Mouse (Mus musculus): ENCODE measurements around the gene Olfr1380. TPM values are rescaled to one million over a fixed set of nuclear protein-coding genes. Genes with fewer than 3 reads are reported as not detected.
"Not testable (repeated sequence)": the region's sequence is repeated elsewhere in the genome, so short reads cannot be mapped to it uniquely, and the experiment has no call there.

Olfr1380 gene
- not detected in 2 replicates for polyA plus RNA-seq (2012; rRNA removed)

- DNase-seq (ENCODE audit: low spot score) = not testable (repeated sequence)
Observed at GRCm38 (mm10) chr11:49556578-49556977, at the start of gene Olfr1380. Gene Olfr1380 (plus strand): TSS chr11:49556878.

- no peak for DNase-seq (ENCODE audit: low spot score)
Observed at GRCm38 (mm10) chr11:49518086-49518485, 38.6 kb upstream of the Olfr1380 start.

- no peak for DNase-seq (ENCODE audit: low spot score)
Observed at GRCm38 (mm10) chr11:49519348-49519747, 37.3 kb upstream of the Olfr1380 start, which contains the start of gene Olfr1383. Gene Olfr1383 (plus strand): TSS chr11:49519648.

DNA sequence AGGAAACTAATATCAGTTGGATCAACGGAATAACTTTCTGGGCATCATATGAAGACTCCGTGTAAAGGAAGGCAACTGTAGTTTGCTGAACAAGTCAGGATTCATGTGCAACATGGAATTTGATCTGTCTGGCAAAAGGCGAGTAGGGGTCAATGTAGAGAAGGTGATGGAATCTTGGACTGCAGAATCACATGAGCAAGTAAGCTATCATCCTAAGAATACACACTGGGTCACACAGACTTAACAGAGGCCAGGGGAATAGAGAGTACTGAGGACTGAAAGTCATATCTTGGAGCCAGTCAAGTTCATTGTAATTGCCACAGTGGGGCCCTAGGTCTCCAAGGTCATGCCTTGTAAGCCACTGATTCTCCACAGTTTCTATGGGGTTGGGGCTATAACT, 28.7 kb upstream of the Olfr1380 start, which contains the start of gene Olfr1382:
Gene Olfr1382, plus strand, starts transcription at position 301 of the 400 bp plus-strand sequence.
- no peak for DNase-seq (ENCODE audit: low spot score)

GRCm38 (mm10) chr11:49532761-49533160, 23.9 kb upstream of the Olfr1380 start:
- DNase-seq (ENCODE audit: low spot score) = no peak

DNA sequence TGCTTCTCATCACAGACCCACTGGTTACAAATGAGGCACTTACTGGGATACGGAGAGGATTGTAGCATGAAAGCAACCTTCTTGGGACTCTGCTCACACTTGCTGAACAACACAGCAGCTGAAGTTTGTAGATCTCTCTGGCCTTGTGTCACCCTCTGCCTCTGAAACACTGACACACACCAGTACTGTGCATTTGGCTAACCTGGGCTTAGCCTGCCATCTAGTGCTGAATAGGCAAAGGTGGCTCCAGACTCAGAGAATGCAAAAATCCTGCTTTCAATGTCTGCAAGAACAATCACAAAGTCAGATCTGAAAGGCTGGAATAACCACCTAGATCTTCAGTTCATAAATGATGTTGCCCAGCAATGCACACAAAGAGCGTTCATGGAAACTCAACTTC, 20.0 kb upstream of the Olfr1380 start:
- DNase-seq (ENCODE audit: low spot score) = not testable (repeated sequence)

GRCm38 (mm10) chr11:49543149-49543548, 13.5 kb upstream of the Olfr1380 start, which contains the start of gene Olfr1381:
Gene Olfr1381 (plus strand): TSS chr11:49543449.
- not testable (repeated sequence) for DNase-seq (ENCODE audit: low spot score)

DNA sequence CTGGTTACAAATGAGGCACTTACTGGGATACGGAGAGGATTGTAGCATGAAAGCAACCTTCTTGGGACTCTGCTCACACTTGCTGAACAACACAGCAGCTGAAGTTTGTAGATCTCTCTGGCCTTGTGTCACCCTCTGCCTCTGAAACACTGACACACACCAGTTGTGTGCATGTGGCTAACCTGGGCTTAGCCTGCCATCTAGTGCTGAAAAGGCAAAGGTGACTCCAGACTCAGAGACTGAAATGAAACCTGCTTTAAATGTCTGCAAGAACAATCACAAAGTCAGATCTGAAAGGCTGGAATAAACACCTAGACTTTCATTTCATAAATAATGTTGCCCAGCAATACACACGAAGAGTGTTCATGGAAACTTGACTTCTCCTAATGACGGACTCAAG, 2.6 kb upstream of the Olfr1380 start:
- DNase-seq (ENCODE audit: low spot score) = not testable (repeated sequence)

- DNase-seq (ENCODE audit: low spot score) = not testable (repeated sequence)
Observed at GRCm38 (mm10) chr11:49575054-49575453, 18.4 kb downstream of the Olfr1380 start.

DNA sequence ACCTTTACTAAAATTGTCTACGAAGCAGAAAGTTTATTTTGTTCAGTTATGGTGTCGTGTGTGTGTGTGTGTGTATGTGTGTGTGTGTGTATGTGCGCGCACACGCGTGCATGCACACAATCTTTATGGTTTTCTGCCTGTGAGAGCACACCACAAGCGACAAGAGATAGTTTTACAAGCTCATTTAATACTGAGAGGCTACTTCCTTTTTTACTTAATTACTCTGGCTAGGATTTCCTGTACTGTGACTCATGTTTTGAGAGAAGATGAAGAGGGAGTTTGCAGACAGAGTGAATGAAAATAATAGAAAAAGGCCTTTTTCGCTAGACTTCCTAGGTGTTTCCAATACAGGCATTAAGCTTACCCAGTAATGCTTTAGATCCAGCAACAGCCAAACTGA, 23.8 kb downstream of the Olfr1380 start:
- not testable (repeated sequence) for DNase-seq (ENCODE audit: low spot score)

GRCm38 (mm10) chr11:49590213-49590612, 33.5 kb downstream of the Olfr1380 start:
- no peak for DNase-seq (ENCODE audit: low spot score)

DNA sequence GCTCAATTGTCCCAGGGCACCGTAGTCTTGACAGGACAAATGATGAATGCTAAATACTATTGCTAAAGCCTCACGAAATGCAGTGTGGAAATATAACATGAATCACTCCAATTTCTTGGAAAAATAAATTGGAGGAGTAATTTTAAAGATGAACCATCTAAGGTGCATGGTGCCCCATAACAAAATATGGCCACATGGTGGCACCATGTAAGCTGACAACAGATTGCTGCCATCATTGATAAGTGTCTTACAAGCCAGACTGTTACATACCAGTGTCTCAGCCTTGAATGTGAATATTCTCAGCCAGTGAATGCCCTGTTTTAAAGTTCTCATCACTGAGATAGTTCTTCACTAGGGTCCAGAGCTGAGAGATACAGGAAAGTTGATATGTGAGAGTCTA, 40.5 kb downstream of the Olfr1380 start:
- DNase-seq (ENCODE audit: low spot score) = not testable (repeated sequence)

GRCm38 (mm10) chr11:49608306-49608705, 51.6 kb downstream of the Olfr1380 start:
- not testable (repeated sequence) for DNase-seq (ENCODE audit: low spot score)

DNA sequence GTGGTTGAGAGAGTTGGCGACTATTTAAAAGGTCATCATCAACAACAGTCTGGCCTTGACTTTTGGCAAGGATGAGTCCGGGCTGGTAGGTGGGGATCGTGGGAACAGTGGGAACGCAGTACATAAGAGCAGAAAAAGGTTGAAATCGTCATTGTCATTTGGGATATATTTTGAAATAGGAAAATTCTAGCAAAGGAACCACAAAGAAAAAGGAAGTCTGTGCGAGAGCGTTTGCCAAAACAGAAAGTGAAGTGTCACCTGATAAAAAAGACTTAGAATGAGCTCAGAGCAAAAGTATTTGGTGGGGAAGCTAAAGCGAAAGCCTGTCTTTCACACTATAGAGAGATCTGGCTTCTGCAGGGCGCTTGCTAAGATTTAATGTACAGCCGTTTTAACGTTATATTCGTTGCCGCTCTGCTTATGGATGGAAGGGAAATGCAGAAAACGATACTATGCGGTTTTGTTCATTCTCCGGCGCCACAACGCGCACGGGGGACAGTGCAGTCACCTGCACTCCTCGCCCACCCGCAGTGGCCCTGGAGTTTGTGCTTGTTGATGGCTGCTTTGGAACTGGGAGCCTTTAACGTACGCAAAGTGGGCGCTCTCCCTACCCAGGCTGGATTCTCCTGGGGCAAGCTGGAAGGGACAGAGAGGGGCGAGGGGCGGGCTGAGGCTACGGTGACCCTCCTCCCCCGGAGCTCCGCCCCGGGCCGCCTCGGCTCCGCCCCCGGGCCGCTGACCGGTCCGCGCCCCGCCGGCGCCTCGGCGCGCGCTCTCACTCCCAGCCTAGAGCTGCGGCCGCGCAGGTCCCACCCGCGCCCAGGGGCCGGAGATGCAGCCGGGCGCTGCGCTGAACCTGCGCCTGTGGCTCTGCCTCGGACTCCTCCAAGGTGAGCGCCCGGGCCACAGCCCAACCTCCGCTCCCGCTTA, 52.5 kb downstream of the Olfr1380 start, which contains the start of gene Flt4:
Gene Flt4, plus strand, starts transcription at position 326 of the 930 bp plus-strand sequence.
- not testable (repeated sequence) for DNase-seq (ENCODE audit: low spot score)

GRCm38 (mm10) chr11:49609868-49610824, 53.5 kb downstream of the Olfr1380 start:
- DNase-seq (ENCODE audit: low spot score) = not testable (repeated sequence)

DNA sequence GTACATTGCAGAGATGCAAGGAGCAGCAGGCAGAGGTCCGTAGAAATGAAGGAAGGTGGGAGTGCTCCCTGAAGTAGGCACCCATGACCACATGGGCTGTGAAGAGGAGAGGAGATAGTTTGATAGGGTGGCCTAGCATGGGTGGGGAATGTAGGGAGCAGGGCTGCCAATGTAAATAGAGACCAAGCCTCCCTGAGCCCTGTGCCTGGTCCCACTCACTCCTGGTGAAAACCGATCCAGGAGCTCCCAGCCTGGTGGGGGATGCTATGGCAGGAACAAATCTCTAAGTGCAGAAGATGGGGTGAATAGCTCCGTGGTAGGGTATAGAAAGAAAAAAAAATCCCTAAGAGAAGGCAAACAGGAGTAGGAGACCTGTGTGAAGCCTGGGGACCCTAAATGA, 54.7 kb downstream of the Olfr1380 start:
- not testable (repeated sequence) for DNase-seq (ENCODE audit: low spot score)

GRCm38 (mm10) chr11:49612154-49612553, 55.5 kb downstream of the Olfr1380 start:
- DNase-seq (ENCODE audit: low spot score) = no peak

DNA sequence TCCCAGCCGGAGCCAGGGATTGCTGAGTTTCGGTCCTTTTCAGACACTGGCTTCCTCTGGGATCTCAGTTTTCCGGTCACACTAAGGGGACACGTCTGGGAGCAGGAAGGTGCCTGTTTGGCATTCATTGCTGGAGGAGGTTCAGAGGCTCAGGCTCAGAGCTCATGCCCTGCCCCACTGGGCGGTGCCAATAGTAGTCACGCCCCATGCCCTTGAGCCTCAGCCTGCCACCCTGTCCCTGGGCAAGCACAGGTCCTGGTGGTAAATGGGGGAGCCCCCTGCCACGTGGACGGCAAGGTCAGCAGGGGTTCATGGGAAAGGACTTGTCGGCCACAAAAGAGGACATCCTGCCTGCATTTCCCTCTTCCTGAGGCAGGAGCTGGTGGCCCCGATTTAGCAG, 56.7 kb downstream of the Olfr1380 start:
- DNase-seq (ENCODE audit: low spot score) = no peak
